Mouse (Mus musculus) c-Kit-positive CD71-positive TER-119-positive erythroid progenitor cells, embryonic 14.5 days (primary cell): Measurements from ENCODE around the gene Ddx20.
A peak's percentile ranks its signal among the peaks of the same experiment; 100 is the strongest.

Experiments
- DNase-seq: peaks from one replicate; pipeline ENCODE4 v3.0.0-alpha.2; 2013; ENCODE audit warnings: low spot score

Ddx20 gene

DNA sequence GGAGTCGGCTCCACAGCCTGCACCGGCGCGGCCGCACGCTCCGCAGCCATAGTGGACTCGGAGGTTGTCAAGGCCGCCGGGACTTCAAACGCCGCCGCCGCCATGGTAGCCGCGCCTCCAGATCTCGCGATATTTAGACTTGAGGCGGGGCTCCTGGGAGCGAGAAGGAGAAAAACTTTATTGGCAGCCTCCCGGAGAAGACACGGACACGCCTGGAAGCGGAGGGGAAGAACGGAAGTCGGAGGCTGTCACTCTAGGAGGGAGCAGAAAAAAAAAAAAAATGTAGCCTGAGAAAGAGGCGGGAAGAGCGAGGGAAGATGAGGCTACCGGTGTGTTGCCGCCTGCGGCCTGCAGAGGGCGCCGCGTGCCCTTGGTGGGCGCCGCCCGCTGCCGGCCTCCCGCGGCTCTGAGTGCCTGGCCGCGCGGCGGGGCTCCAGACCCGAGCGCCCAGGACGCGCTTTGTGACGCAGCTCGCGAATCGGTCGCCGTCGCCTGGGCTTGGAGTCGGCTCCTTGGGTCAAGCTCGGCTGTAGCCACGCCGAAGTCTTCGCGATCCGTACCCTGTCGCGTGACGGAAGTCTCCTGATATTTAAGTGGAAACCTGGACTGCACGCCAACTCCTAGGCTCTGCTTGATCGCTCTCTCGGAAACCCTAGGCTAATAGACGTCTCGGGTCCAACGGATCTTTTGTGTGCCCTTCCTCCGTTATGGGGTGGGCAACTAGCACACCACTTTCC lies at the start of gene Ddx20:
Ddx20 (minus strand) TSS at position 251 of the 737 bp plus-strand sequence.
- DNase-seq = peak; percentile 98

DNA sequence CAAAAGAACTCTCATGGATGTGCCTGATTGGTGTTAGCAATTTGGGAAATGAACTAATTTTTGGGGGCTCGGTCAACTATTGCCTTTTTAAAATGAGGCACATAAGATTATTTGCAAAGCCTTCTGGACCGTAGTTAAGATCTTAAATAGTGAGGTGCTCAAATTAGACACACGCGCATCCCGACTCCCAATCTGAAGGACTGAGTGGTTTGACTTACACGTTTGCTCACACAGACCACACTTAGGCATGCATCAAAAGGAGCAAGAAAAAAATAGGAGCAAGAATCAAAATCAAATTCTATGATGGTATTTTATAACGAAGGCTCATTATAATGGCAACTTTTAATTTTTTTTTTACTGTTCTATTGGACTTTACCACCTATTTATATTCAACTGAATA lies 49.7 kb upstream of the Ddx20 start:
- DNase-seq = no peak

DNA sequence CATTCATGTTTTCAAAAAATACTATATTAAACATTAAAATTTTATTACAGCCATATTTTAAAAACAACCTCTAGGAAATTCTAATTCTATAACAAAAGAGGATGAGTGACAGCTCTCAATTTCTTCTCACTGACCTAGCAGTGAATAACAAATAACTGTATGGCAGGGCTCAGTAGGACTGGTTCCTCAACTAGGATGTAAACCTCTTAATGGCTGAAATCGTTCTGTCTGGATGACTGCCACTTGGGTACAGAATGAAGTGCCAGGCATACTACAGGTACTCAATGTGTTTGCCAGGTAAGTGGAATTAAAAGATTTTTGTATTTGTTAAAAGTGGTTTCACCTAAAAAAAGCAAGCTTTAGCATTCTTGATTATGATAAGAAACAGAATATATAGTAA lies 48.8 kb upstream of the Ddx20 start:
- DNase-seq = no peak

DNA sequence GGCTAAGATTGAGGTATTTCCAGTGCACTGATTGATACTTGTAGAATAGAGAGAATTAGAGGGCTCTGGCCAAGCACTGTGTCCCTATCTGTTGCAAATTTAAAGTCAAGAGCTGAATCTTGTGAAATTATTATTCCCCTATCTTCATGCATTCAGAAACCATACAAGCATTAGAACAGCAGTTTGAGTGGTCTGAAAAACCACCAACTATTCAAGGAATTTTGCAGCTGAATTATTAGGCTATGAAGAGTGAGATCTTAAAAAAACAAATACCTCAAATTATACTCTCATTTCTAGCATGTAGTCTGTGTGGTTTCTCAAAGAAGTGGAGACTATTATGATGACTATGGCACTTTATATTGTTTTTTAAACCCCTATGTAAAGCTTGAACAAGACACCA lies 47.9 kb upstream of the Ddx20 start:
- no peak for DNase-seq

DNA sequence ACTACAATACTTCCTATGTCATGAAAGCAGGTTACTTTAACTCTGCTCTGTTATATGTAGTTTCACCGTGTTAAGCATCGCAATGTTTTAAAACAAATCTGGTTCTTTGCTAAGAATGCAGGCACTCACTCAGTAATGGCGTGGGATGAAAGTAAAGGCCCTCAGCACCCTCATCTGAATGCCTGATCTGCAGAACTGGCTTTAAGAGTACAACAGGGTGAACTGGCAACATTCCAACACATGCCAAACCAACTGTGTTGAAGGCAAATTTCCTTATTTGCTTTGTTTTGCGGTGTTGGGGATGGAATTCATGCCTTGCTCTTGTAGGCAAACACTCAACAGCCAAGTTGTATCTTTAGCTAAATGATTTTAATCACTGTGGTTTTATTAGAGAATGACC lies 46.2 kb upstream of the Ddx20 start:
- DNase-seq = no peak

DNA sequence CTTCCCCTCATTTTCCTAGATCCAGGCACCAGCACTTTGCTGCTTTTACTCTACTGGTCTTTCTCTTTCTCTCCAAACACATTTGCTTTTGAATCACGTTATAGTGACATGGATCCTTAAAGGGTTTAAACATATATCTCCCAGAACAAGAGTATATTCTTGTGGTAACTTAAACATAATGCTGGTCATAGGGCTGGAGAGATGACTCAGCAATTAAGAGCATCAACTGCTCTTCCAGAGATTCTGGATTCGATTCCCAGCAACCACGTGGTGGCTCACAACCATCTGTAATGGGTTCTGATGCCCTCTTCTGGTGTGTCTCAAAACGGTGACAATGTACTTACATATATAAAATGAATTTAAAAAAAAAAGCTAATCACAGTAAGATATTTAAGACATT lies 45.0 kb upstream of the Ddx20 start:
- no peak for DNase-seq

DNA sequence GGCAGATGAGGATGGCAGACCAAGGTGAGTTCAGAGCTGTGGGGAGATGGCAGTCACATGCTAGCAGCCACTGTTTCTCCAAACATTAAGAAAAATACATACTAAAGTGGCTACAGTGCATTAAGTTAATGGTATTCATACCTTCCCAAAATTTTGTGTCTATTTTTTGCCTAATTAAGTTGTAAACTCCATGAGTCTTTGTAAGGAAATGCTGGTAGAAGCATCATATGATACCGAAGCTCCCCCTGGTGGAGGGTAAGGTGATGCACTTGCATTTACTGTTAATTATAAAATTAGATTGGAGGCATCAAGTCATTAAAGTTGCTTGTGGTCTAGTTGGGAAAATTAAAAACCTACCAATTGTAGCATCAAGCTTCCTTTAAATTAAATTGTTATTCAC lies 38.7 kb upstream of the Ddx20 start:
- peak; percentile 67 for DNase-seq

DNA sequence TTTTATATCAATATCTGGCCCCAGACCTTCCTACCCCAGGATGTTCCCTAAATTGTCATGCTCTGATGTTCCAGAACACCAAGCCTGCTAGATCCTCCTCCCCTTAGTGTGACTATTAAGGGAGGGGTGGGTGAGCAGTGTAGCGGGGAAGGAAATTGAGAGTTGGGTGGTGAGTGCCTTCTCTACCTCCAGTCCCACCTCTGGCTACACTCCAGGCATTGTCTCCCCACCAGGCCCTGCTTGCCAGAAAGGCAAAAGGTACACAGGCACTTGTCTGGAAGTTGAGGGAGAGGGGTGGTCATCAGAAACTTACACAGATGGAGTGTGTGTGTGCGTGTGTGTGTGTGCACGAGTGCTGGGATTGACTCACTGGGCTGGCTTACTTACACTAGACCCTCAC lies 35.1 kb upstream of the Ddx20 start:
- no peak for DNase-seq

DNA sequence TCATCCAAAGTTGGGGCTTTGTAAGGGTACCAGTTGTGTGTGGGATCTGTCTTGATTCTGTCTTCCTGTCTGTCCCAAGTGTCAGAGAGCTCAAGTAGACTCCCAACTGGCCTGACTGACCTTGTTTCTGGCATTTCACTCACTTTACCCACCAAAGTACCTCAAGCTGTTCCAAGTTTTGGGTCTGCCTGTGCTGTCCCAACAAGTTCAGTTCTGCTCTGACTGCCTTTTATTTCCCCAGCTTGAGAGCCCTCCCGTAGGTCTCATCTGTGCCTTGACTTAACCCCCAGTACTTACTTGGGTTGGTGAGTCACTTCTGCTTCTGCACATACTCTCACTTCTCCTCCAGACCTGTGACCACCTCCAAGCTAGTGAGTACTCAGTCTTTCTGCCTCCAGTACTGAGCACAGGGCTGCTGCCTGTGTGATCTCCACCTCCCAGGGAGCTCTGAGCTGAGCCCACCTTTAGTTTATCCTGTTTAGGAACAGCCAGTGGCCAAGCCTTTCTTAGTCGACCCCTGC lies 34.4 kb upstream of the Ddx20 start:
- DNase-seq = no peak

DNA sequence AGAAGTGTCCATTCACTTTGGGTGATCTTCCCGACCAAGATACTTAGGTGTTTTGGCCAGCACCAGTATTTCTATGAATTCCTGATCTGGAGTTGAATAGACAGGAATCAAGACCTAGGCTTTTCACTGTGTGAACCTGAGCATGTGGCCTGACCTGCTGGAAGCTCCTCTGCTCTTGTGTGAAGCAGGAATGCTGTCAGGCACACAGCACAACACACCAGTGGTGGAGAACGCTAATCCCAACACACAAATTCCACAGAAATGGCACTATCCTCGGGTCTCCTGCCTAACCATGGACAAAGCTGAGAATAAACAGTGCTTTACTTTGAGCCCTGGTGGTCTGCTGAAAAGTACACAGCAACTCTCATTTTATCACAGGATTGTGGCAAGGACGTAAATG lies 33.1 kb upstream of the Ddx20 start:
- no peak for DNase-seq

DNA sequence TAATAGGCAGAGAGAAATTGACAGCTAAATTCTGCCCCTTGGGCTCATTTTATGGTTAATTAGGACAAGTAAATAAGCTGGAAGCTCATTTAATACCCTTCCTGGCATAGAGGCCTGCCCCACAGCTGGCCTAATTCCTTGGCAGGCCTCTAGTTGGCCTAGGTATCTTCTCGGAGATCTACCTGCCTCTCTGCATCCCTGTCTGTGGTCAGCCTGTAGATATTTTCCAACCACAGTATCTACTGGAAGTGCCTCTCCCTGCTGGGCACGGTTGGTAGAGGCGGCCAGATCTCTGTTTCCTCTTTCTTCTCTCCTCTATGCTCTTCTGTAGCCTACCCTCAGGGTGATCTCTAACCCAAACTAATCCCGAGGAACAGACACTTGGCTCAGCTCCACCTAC lies 32.6 kb upstream of the Ddx20 start:
- DNase-seq = no peak

DNA sequence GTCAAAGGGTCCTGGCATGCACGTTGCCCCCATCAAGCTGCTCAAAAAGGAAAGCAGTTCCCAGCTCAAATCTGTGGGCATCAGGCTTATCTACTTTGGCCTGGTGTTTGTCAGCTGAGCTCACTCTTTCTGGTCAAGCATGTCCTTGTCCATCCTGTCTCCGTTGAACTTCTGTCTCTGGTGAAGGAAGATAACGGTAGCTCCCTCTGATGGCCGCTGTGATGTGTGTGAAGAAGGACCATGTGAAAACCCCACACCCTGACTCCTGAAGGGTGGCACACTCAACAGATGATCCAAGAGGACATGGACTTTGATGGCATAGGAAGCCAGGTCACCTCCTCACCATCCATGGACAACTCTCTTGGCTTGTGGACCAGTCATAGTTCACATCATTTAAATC lies 31.4 kb upstream of the Ddx20 start:
- no peak for DNase-seq

DNA sequence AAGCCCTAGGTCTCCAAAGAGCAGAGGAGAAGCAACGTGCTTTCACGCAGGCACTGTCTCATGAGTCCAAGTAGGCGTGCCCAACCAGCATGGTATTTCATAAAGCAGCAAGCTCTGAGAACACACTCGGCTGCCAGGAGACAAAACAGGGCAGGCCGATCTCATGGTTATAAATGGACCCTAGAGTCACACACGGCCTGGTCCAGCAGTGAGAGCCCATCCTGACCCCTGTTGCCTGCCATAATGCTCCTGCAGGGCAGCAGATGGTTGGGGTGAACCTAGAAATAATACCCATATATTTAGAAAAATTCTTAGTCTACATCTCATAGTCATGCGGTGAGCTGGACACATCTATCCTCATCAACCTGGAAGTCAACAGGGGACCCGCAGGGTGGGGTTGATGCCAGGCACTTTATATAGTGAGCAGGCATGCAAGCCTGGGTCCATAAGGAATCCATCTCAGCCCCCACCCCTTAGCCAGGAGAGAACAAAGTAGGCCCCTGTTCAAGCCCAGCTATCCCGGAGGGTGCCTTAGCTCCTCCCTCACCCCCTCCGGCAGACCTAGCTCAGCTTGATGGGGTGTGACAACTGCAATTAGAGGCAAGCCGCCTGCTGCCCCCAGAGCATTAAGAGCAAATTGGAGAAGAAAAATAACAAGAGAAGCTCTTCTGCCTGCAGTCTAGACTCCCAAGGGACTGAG lies 30.6 kb upstream of the Ddx20 start:
- no peak for DNase-seq

DNA sequence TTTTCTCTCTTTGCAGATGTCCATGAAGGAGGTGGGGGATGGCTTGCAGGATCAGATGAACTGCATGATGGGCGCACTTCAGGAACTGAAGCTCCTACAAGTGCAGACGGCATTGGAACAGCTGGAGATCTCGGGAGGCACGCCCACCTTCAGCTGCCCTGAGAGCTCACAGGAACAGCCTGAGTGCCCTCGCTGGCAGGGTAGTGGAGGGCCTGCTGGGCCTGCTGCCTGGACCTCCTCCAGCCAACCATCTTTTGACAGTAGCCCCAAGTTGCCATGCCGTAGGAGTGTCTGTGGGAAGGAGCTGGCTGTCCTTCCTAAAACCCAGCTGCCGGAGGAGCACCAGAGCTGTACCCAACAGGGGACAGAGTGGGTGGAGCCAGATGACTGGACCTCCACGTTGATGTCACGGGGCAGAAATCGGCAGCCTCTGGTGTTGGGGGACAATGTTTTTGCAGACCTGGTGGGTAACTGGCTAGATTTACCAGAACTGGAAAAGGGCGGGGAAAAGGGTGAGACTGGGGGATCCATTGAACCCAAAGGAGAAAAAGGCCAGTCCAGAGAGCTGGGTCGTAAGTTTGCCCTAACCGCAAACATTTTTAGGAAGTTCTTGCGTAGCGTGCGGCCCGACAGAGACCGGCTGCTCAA lies 29.1 kb upstream of the Ddx20 start:
- DNase-seq = no peak

DNA sequence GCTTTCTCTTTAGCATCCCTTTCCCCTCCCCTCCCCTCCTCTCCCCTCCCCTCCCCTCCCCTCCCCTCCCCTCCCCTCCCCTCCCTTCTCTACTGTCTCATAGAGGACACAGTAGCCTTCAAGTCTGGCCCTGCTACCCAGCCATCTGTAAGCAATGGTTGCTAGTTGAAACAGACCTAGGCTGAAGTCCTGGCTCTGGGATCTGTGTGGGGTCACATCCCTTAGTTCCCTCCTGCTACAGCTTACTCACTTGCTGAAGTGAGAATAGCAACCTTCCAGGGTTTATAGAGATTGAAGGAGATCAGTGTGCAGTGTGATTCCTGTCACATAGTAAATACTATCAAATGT lies 27.4 kb upstream of the Ddx20 start:
- no peak for DNase-seq

DNA sequence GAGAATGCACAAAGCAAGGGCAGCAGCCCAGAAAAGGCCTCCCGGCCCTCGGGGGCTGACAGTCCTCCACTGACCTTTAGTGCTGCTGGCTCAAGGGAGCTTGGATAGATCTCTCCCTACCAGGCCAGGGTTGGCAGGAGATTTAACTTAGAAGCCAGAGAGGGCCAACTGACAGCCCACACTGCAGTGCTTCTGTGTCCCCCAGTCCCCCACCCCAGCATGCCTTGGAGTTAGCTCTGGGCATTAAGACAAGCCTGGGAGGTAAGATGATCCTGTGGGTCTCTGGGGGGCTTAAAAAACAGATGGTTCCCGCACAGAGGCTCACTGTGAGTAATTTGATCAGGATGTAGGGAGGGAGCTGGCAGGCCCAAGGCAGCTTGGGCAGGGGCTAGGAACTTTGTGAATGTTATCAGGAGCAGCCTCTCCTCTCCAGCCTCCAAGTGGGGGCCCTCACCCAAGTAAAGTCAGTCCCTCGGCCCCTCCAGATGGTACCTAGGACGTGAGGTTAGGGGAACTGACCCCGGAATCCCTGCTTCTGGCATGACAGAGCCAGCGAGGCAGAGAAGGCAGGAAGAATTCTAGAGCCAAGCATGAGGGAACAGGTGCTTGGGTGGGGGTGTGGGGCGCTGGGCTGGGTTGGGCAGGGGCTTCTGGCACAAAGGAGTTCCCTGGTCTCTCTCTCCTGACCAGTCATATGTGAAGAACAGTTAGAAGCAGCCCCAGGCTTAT lies 26.9 kb upstream of the Ddx20 start:
- DNase-seq = no peak

DNA sequence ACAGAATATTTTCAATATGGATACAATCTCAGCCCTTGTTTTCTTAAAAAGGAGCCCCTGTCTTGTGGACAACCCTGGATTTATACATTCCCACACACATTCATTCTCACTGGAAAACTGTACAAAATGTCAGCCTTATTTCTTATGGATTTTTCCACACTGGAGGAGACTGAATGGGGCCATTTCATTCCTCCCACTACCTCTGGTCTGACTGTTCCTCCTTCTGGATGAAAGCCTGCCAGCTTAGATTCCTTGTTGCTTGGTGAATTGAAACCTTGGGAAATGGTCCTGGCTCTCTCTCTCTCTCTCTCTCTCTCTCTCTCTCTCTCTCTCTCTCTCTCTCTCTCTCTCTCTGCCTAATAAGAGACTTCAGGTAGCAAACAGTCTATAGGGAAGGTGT lies 25.5 kb upstream of the Ddx20 start:
- DNase-seq = no peak

DNA sequence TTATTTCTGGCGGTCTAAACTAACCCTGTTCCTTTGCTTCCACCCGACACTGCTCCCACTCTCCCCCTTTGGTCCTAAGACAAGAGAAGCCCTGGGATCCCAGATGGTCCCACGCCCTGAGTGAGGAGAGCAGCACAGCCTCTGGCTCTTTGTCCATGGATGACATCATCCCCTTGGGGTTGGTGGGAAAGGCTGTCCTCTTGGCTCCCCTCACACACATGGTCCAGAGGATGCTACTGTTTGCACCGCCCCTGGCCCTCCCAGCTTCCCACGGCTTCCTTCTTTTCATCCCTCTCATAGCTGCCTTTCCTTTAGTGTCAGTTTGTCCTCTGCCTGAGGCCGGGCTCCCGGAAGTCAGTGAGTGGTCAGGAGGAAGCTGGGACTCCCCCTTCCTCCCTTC lies 24.4 kb upstream of the Ddx20 start:
- DNase-seq = no peak

DNA sequence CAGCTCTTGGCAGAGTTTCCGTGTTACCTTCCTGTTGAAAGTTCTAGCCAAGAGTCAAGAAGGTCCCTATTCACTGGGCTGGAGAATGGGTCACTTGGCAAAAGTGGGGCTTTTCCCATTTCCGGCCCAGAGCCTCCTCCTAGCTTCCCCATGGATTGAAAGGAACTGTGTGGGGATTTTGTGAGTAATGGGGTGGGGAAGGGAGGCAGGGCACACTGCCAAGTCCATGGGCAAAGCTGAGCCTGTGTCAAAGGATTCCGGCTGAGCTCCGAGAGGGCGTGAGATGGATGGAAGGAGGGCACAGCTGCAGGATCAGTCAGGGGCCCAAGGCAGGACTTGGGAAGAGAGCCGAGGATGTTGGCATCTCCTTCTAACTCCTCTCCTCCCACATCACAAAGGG lies 22.9 kb upstream of the Ddx20 start:
- DNase-seq = no peak

DNA sequence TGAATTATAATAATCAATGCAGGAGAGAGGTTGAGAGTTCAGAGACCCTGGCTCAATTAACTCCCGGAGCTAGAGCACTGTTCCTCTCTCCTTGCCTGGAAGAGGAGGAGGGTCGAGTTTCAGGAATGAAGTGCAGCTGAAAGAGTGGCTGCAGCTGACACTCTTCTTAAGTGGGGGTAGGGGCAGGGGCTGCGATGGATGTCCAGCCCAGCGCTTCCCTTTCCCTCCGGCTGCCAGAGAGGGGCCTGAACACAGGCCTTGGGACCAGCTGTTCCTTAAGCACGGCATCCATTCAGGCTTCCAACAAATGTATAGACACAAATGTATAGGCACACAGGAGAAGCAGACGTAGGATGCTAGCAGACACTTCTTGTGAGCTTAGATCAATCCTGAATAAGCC lies 20.2 kb upstream of the Ddx20 start:
- no peak for DNase-seq

DNA sequence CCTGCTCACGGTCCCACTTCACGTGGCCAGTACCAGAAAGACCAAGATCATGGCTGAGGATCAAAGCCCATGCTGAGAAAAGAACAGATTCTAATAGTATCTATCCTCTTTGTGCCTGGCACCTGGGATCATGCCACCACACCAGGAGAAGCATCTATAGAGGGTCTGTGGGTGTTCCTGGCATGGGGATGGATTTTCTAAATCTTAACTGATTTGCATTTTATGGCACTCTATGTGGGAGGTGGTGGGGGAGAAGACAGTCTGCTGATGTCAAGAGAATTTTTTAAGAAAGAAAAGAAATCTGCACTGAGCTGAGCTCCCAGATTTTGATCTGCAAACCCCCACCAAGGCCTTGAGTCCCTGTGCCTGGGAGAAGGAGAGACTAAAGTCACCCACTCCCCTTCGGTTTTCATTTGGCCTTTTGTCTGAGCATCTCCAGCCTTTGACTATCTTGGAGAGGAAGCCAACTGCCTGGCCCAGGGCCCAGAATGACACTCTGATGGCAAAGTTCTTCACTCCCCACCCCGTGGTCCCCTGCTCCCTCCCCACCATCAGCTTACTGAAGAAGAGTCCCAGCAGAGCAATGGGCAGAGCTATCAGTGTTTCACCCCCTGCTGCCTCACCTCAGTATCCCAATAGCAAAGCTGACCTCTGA lies 19.1 kb upstream of the Ddx20 start:
- DNase-seq = no peak

DNA sequence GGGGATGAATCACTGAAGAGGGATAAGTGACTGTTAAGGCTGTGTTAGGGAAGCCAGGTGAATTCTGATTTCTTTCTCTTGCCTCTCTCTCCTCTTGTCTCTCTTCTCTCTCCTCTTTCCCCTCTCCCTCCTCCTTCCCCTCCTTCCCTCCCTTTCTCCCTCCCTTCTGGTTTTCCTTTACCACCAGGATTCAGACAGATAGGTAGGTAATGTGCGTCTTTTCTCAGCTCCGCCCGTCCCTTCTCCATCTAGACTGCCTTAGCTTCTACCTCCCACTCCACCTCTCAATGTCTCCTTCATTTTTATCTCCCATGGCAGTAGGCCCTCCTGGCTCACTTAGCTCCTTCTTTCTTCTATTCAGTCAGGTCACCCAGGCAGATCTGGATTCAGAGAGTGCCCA lies 18.2 kb upstream of the Ddx20 start:
- DNase-seq = no peak
